In genomic region chr13:42973561-42973960, GRCm38 (mm10) we compare ENCODE assay signal across 19 mouse cellular contexts.
A peak's percentile ranks its signal among the peaks of the same experiment; 100 is the strongest.
DNase-seq lines count a peak whose midpoint lies in the region; TF ChIP-seq lines count a peak whose summit lies in the region.
"Had no signal": no experiment of that assay in that cellular context is flagged by ENCODE, and none has a peak within 500 bp of the region (broad histone marks: within the 10 kb centered on the region; RNA-seq: fewer than 3 reads in every experiment).

No protein-coding gene starts in this region.

- H3K27ac ChIP-seq in cerebellum, adult 2 months (ENCODE audit: insufficient read depth, low read length) = 0 out of 2 replicates have a peak overlapping the region, but pooled peaks have one; percentile 71
- no peak overlapping the region for H3K27ac ChIP-seq in gastrocnemius, adult 2 months
- H3K27ac ChIP-seq: embryonic facial prominence, embryonic 15.5 days; forebrain, embryonic 15.5 days; heart, adult 2 months; hindbrain, embryonic 10.5 days; hindbrain, embryonic 14.5 days; intestine, embryonic 15.5 days; kidney, embryonic 15.5 days had no signal

- H3K4me3 ChIP-seq in cerebellum, adult 2 months (replicated peaks; ENCODE audit: insufficient read depth, low read depth, low read length) = no peak overlapping the region
- no peak overlapping the region for H3K4me3 ChIP-seq in gastrocnemius, adult 2 months
- H3K4me3 ChIP-seq: embryonic facial prominence, embryonic 15.5 days; erythroblast, embryonic 14.5 days; forebrain, embryonic 15.5 days; heart, adult 2 months; heart, embryonic 12.5 days; hindbrain, embryonic 10.5 days; intestine, embryonic 15.5 days; kidney, embryonic 15.5 days had no signal

- peaks cover 20% of the 10 kb centered on the region for H3K4me1 ChIP-seq in cerebellum, adult 2 months (ENCODE audit: control insufficient read depth, insufficient read depth, low read length)
- H3K4me1 ChIP-seq: embryonic facial prominence, embryonic 15.5 days; heart, embryonic 12.5 days; intestine, embryonic 15.5 days had no signal

- H3K27me3 ChIP-seq in cerebellum, adult 2 months (ENCODE audit: control insufficient read depth, insufficient read depth, low read length) = no peaks in the 10 kb centered on the region
- H3K27me3 ChIP-seq: CH12.LX; embryonic facial prominence, embryonic 15.5 days; forebrain, embryonic 15.5 days; heart, embryonic 12.5 days; intestine, embryonic 15.5 days; kidney, embryonic 15.5 days had no signal

- intact Hi-C loops in gastrocnemius, adult 2 months (cut with DNase I) = no loop called here

- 12% methylated on average over 3 of the region's 3 CpGs for WGBS in cerebellum, adult 2 months

- TF ChIP-seq CTCF in cerebellum, adult 2 months (IDR thresholded peaks at IDR 0.05; ENCODE audit: borderline replicate concordance, insufficient read depth, low read depth, low read length) = no peak
- TF ChIP-seq CTCF in gastrocnemius, adult 2 months (IDR thresholded peaks at IDR 0.05) = no peak

- TF ChIP-seq POLR2A in cerebellum, adult 2 months (IDR thresholded peaks at IDR 0.05; ENCODE audit: borderline replicate concordance, insufficient read depth, low read length) = no peak

- peak; percentile 46 to 62 for DNase-seq in cerebellum, adult 18-20 months
- no peak for DNase-seq in cerebellum, adult 11 months
- peak; percentile 48 to 68 for DNase-seq in cerebellum, adult 2 months
- DNase-seq in cerebellum, postnatal 10 days = peak; percentile 66 to 82
- no peak for DNase-seq in kidney, adult 11 months
- no peak for DNase-seq in gastrocnemius, adult 2 months
- DNase-seq: adrenal gland, postnatal 25 days; embryo, embryonic 11 days; heart, adult 2 months; kidney, adult 2 months had no signal

Comparison
In these comparisons a context has a peak if more than half of its experiments do, and no peak if none do; other contexts are left out.
1. DNase-seq: peak in cerebellum, adult 18-20 months (2 of 2), cerebellum, adult 2 months (2 of 2) and cerebellum, postnatal 10 days (2 of 2); none in cerebellum, adult 11 months (single experiment), kidney, adult 11 months (single experiment) and gastrocnemius, adult 2 months (single experiment).